Mouse (Mus musculus) lung, embryonic 14.5 days (tissue): Measurements from ENCODE around the gene Ppp1r3d. TPM values are rescaled to one million over a fixed set of nuclear protein-coding genes. Genes with fewer than 3 reads are reported as not detected.

Source experiments
- ATAC-seq: fragments of 200-750 bp; cut with Nextera tagmentation; 2 replicates; pipeline ENCODE4 v1.8.0; 2017; ENCODE audit warnings: mild to moderate bottlenecking, moderate TSS enrichment, moderate library complexity; ENCODE audit not compliant: insufficient read depth
- DNase-seq: peaks from one replicate; pipeline ENCODE4 v3.0.0-alpha.2; 2015
- H3K27ac ChIP-seq: fragments of 300-500 bp; sonication (generic); 2 replicates; pipeline ENCODE4 v1.5.1; 2014; ENCODE audit warnings: low read depth, mild to moderate bottlenecking, moderate library complexity
- H3K27me3 ChIP-seq: fragments of 300-500 bp; sonication (generic); 2 replicates; pipeline ENCODE4 v1.6.1; 2014; ENCODE audit warnings: low read length, control low read depth; ENCODE audit not compliant: insufficient read depth
- H3K36me3 ChIP-seq: fragments of 300-500 bp; sonication (generic); 2 replicates; pipeline ENCODE4 v1.6.1; 2014; ENCODE audit warnings: control low read depth; ENCODE audit not compliant: insufficient read depth
- H3K4me1 ChIP-seq: fragments of 300-500 bp; sonication (generic); 2 replicates; pipeline ENCODE4 v1.6.1; 2014; ENCODE audit warnings: antibody characterized with exemption, control low read depth; ENCODE audit not compliant: insufficient read depth
- H3K4me2 ChIP-seq: fragments of 300-500 bp; sonication (generic); 2 replicates; pipeline ENCODE4 v1.6.1; 2014; ENCODE audit warnings: mild to moderate bottlenecking
- H3K4me3 ChIP-seq: fragments of 300-500 bp; sonication (generic); 2 replicates; pipeline ENCODE4 v1.5.1; 2014; ENCODE audit warnings: low read depth, low read length
- H3K9ac ChIP-seq: fragments of 300-500 bp; sonication (generic); 2 replicates; pipeline ENCODE4 v1.6.1; 2014
- H3K9me3 ChIP-seq: fragments of 300-500 bp; sonication (generic); 2 replicates; pipeline ENCODE4 v1.6.1; 2016; ENCODE audit warnings: low read depth, low read length, control low read depth
- CTCF ChIP-seq: IDR thresholded peaks from 2 replicates; pipeline ENCODE4 v1.5.1; 2016; ENCODE audit warnings: antibody characterized with exemption, low read depth
- whole genome bisulfite sequencing: fragments of 180-500 bp; shearing (Covaris S2); extraction: QIAGEN DNeasy Blood & Tissue Kit; methylation state at CpG from one replicate; pipeline ENCODE4 v1.1.7; 2014; 5-methylcytosine and 5-hydroxymethylcytosine counted together
- polyA plus RNA-seq: library from polyadenylated mRNA; unstranded; fragments of >200 nt; fragmentation: Nextera tagmentation; extraction: Ambion mirVana; gene quantifications from 2 replicates; pipeline ENCODE4 v1.2.1, GENCODE M21; 2014

Gene Ppp1r3d
- polyA plus RNA-seq, 1 experiment from 2014 or later: 2.1 TPM

GRCm38 (mm10) chr2:178427181-178427580, 12.9 kb upstream of the Ppp1r3d start:
- H3K9me3 ChIP-seq: no peaks in the 10 kb centered on the region
- WGBS: 75% methylated on average over 5 of the region's 5 CpGs
- no peak overlapping the region for H3K4me3 ChIP-seq
- H3K4me2 ChIP-seq: no peak overlapping the region
- no peak overlapping the region for H3K27ac ChIP-seq
- TF ChIP-seq CTCF: no peak
- DNase-seq: no peak
- H3K27me3 ChIP-seq: no peaks in the 10 kb centered on the region
- no peak overlapping the region for H3K9ac ChIP-seq
- H3K36me3 ChIP-seq: no peaks in the 10 kb centered on the region
- ATAC-seq: no peak
- peaks cover 3% of the 10 kb centered on the region; the same call in 1 of the 2 replicates for H3K4me1 ChIP-seq

GRCm38 (mm10) chr2:178426229-178426628, 12.0 kb upstream of the Ppp1r3d start:
- TF ChIP-seq CTCF: peak; percentile 72
- Histone ChIP-seq H3K4me2 (no peak overlapping the region), H3K9ac (no peak overlapping the region), H3K36me3 (no peaks in the 10 kb centered on the region), H3K27me3 (no peaks in the 10 kb centered on the region), H3K9me3 (no peaks in the 10 kb centered on the region), H3K4me3 (no peak overlapping the region), H3K27ac (no peak overlapping the region), H3K4me1 (no peaks in the 10 kb centered on the region; the same call in 1 of the 2 replicates)
- no peak for ATAC-seq
- WGBS: 20% methylated on average over 4 of the region's 4 CpGs
- DNase-seq: peak; percentile 79

- no peaks in the 10 kb centered on the region for H3K27me3 ChIP-seq
- no peak overlapping the region for H3K9ac ChIP-seq
- H3K27ac ChIP-seq: no peak overlapping the region
- no peak for ATAC-seq
- H3K4me3 ChIP-seq: no peak overlapping the region
- no peaks in the 10 kb centered on the region for H3K36me3 ChIP-seq
- H3K9me3 ChIP-seq: no peaks in the 10 kb centered on the region
- 62% methylated on average over 5 of the region's 5 CpGs for WGBS
- no peaks in the 10 kb centered on the region for H3K4me1 ChIP-seq
- H3K4me2 ChIP-seq: no peak overlapping the region
- DNase-seq: no peak
- no peak for TF ChIP-seq CTCF
These were observed 9.0 kb upstream of the Ppp1r3d start for GRCm38 (mm10) chr2:178423223-178423622.

GRCm38 (mm10) chr2:178422186-178422585, 7.9 kb upstream of the Ppp1r3d start:
- H3K27ac ChIP-seq: peak overlapping the region; percentile 46; the same call in 1 of the 2 replicates
- H3K9ac ChIP-seq: no peak overlapping the region
- ATAC-seq (peak; percentile 18; the same call in 1 of the 2 replicates), DNase-seq (no peak)
- H3K4me1 ChIP-seq: no peaks in the 10 kb centered on the region
- no peak overlapping the region for H3K4me2 ChIP-seq
- no peak for TF ChIP-seq CTCF
- H3K36me3 ChIP-seq: no peaks in the 10 kb centered on the region
- 22% methylated on average over 2 of the region's 3 CpGs for WGBS
- no peaks in the 10 kb centered on the region for H3K27me3 ChIP-seq
- no peaks in the 10 kb centered on the region for H3K9me3 ChIP-seq
- H3K4me3 ChIP-seq: no peak overlapping the region

- DNase-seq: peak; percentile 55
- no peak overlapping the region for H3K27ac ChIP-seq
These were observed 7.3 kb upstream of the Ppp1r3d start for GRCm38 (mm10) chr2:178421603-178422002.

GRCm38 (mm10) chr2:178420576-178420975, 6.3 kb upstream of the Ppp1r3d start:
- Histone ChIP-seq H3K9ac (no peak overlapping the region), H3K4me2 (no peak overlapping the region), H3K36me3 (no peaks in the 10 kb centered on the region), H3K27me3 (no peaks in the 10 kb centered on the region), H3K9me3 (no peaks in the 10 kb centered on the region), H3K27ac (no peak overlapping the region), H3K4me3 (no peak overlapping the region), H3K4me1 (peaks cover 4% of the 10 kb centered on the region; the same call in 1 of the 2 replicates)
- TF ChIP-seq CTCF: no peak
- WGBS: 72% methylated on average over 9 of the region's 9 CpGs
- ATAC-seq: no peak
- DNase-seq: no peak

More at GRCm38 (mm10) chr2:178421603-178422002, 7.3 kb upstream of the Ppp1r3d start:
- no peak overlapping the region for H3K9ac ChIP-seq
- no peaks in the 10 kb centered on the region for H3K27me3 ChIP-seq
- peak; percentile 51; the same call in 1 of the 2 replicates for ATAC-seq
- H3K4me3 ChIP-seq: no peak overlapping the region
- no peak for TF ChIP-seq CTCF
- no peak overlapping the region for H3K4me2 ChIP-seq
- 29% methylated on average over 6 of the region's 6 CpGs for WGBS
- H3K36me3 ChIP-seq: no peaks in the 10 kb centered on the region
- no peaks in the 10 kb centered on the region for H3K9me3 ChIP-seq
- no peaks in the 10 kb centered on the region for H3K4me1 ChIP-seq

GRCm38 (mm10) chr2:178416970-178417369, 2.7 kb upstream of the Ppp1r3d start:
- H3K36me3 ChIP-seq: no peaks in the 10 kb centered on the region
- H3K4me3 ChIP-seq: no peak overlapping the region
- no peaks in the 10 kb centered on the region for H3K9me3 ChIP-seq
- TF ChIP-seq CTCF: no peak
- ATAC-seq: no peak
- no peak overlapping the region for H3K4me2 ChIP-seq
- peaks cover 16% of the 10 kb centered on the region for H3K4me1 ChIP-seq
- H3K27ac ChIP-seq: no peak overlapping the region
- H3K27me3 ChIP-seq: peaks cover 11% of the 10 kb centered on the region; the same call in 1 of the 2 replicates
- no peak for DNase-seq
- H3K9ac ChIP-seq: no peak overlapping the region
- WGBS: 64% methylated on average over 4 of the region's 4 CpGs
